Mouse (Mus musculus): ENCODE results near the gene Chpf2. TPM values are rescaled to one million over a fixed set of nuclear protein-coding genes. Genes with fewer than 3 reads are reported as not detected.

The Chpf2 gene
- polyA plus RNA-seq, 1 experiment from 2014 or later = 20.1 TPM

DNA sequence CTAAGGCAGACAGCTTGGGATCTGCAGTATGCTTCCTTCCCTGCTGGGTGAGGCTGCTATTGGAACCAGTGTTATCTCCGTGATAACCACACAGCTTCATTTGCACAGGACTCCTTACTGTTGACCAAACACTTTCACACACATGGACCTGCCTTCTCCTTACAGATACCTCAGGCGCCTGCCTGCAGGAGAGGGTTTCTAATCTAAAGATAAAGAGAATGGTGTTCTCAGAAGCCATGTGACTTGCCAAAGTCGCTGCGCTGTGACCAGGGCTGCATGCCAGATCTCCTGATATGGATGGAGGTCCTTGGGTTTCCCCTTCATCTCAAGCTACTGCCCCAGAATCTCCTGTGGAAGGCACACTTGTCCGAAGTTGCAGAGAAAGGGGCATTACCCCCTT, 22.8 kb downstream of the Chpf2 start:
- Histone ChIP-seq H3K36me3 (no peaks in the 10 kb centered on the region), H3K9me3 (no peaks in the 10 kb centered on the region), H3K4me3 (replicated peaks) (no peak overlapping the region), H3K27me3 (peaks cover 7% of the 10 kb centered on the region; the same call in 1 of the 2 replicates), H3K9ac (replicated peaks) (no peak overlapping the region), H3K27ac (no peak overlapping the region), H3K4me1 (replicated peaks) (peaks cover 29% of the 10 kb centered on the region), H3K4me2 (no peak overlapping the region)
- 34% methylated on average over 5 of the region's 5 CpGs for WGBS
- ATAC-seq (ENCODE audit: insufficient number of reproducible peaks, insufficient read depth, low FRiP score, low TSS enrichment, low read depth) = no peak

DNA sequence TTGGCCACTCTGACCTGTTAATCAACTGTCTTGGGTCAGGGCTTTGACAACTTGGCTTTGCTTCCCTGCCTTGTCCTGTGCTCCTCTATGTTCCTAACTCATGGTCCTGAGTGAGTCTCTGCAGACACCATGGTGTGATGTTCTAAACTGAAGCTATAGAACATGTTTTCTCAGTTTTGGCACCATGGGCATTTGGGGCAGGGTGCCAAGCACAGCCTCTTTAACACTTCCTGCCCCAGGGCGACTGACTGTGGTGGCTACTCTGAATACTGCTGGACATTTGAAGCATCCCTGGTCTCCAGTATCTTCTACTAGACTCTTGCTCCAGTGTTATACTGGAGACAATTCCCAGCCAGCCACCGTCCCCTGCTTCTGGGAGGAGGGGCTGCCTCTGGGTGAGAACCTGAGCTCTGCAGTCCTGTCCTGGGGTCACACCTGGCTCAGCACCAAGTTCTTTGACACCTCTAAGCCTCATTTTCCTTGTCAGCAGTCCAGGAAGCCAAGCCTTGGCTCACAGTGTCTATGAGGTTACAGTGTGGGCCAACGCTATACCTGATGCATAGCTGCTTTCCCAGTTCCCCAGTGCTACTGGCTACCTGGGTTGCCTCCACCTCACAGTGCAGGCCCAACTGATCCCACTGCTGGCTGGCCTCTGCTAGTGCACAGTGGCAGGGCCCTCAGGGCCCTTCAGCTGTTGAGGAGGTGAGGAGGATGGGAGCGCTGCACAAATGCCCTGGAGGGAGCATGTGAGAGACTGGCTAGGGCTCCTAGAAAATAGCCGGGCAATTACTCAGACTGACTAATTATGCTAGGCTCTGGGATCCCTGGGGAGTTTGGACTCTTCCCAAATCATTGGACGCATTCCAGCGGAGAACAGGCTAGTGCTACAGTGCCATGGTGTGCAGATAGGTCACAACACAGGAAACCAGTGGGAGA, 25.1 kb downstream of the Chpf2 start:
- Histone ChIP-seq H3K27ac (no peak overlapping the region), H3K4me3 (replicated peaks) (no peak overlapping the region), H3K4me2 (no peak overlapping the region), H3K4me1 (replicated peaks) (peaks cover 12% of the 10 kb centered on the region), H3K9ac (replicated peaks) (no peak overlapping the region), H3K36me3 (no peaks in the 10 kb centered on the region), H3K9me3 (no peaks in the 10 kb centered on the region), H3K27me3 (peaks cover 7% of the 10 kb centered on the region)
- 50% methylated on average over 7 of the region's 7 CpGs for WGBS
- peak; percentile 35; the same call in 1 of the 2 replicates for ATAC-seq (ENCODE audit: insufficient number of reproducible peaks, insufficient read depth, low FRiP score, low TSS enrichment, low read depth)

DNA sequence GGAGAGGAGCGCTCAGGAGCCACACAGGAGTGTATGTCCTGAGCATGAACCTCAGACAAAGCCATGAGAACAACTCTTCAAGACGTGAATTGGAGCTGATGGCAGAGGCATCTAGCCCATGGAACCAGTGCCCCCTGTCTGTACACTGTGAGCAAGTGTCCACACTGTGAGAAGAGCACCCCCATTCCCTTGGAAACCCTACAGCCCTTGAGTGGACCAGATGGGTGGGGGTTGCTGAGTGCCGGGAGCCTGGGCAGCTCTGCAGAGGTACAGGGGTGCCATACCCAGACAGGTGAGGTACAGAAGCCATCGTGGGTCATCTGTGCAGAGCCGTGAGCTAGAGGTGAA, 25.7 kb downstream of the Chpf2 start:
- peaks cover 7% of the 10 kb centered on the region for H3K27me3 ChIP-seq
- H3K4me2 ChIP-seq = no peak overlapping the region
- H3K9ac ChIP-seq (replicated peaks) = no peak overlapping the region
- no peaks in the 10 kb centered on the region for H3K36me3 ChIP-seq
- no peak for ATAC-seq (ENCODE audit: insufficient number of reproducible peaks, insufficient read depth, low FRiP score, low TSS enrichment, low read depth)
- peaks cover 8% of the 10 kb centered on the region for H3K4me1 ChIP-seq (replicated peaks)
- WGBS = 70% methylated on average over 5 of the region's 5 CpGs
- no peak overlapping the region for H3K27ac ChIP-seq
- no peaks in the 10 kb centered on the region for H3K9me3 ChIP-seq
- no peak overlapping the region for H3K4me3 ChIP-seq (replicated peaks)

DNA sequence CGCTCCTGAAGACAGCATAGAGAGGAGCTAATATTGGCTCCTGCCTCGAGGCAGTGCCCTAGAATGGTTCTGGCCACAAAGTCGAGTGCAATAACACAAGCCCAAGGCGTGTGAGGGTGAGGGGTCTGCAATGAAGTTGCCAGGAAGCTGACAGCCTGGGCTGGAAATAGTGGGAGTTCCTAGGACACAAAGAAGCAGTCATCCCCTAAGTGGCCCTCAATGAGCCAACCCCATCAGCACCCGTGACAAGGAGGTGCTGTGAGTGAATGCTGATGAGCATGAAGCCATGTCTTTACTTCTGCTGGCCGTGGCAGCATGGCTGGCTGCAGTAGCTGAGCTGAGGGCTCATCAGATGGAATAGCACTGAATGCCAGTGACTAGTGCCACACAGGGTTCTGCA, 28.6 kb downstream of the Chpf2 start:
- Histone ChIP-seq H3K27me3 (no peaks in the 10 kb centered on the region; the same call in 1 of the 2 replicates), H3K9me3 (no peaks in the 10 kb centered on the region), H3K36me3 (no peaks in the 10 kb centered on the region), H3K27ac (no peak overlapping the region), H3K4me2 (no peak overlapping the region), H3K4me1 (replicated peaks) (peaks cover 13% of the 10 kb centered on the region), H3K9ac (replicated peaks) (no peak overlapping the region), H3K4me3 (replicated peaks) (no peak overlapping the region)
- no peak for ATAC-seq (ENCODE audit: insufficient number of reproducible peaks, insufficient read depth, low FRiP score, low TSS enrichment, low read depth)
- 67% methylated on average over 6 of the region's 6 CpGs for WGBS

DNA sequence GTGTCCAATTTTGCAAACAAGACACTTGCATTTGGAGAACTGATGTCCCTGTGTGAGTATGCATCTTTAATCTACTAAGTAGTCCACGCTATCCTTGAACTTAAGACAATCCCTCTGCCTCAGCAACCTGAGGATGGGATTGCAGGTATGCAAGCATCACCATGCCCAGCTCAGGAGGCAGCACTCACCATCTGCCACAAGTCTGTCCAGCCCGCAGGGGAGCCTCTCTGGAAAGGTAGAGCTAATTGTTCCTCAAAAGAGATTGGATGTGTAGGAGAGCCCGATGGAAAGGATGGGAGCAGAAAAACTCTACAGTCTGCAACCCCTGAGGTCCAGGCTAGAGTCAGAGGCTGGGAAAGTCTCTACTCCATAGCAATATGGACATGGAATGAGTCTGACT, 32.4 kb downstream of the Chpf2 start:
- Histone ChIP-seq H3K27me3 (peaks cover 36% of the 10 kb centered on the region), H3K4me3 (replicated peaks) (no peak overlapping the region), H3K27ac (no peak overlapping the region), H3K4me1 (replicated peaks) (peaks cover 15% of the 10 kb centered on the region), H3K9me3 (no peaks in the 10 kb centered on the region), H3K36me3 (no peaks in the 10 kb centered on the region), H3K9ac (replicated peaks) (no peak overlapping the region), H3K4me2 (no peak overlapping the region)
- WGBS = 76% methylated on average over 3 of the region's 3 CpGs
- no peak for ATAC-seq (ENCODE audit: insufficient number of reproducible peaks, insufficient read depth, low FRiP score, low TSS enrichment, low read depth)

- 56% methylated on average over 8 of the region's 8 CpGs for WGBS
- H3K27me3 ChIP-seq = peaks cover 47% of the 10 kb centered on the region
- H3K4me2 ChIP-seq = no peak overlapping the region
- no peak overlapping the region for H3K9ac ChIP-seq (replicated peaks)
- peaks cover 26% of the 10 kb centered on the region for H3K4me1 ChIP-seq (replicated peaks)
- H3K27ac ChIP-seq = peak overlapping the region; percentile 68; the same call in 1 of the 2 replicates
- ATAC-seq (ENCODE audit: insufficient number of reproducible peaks, insufficient read depth, low FRiP score, low TSS enrichment, low read depth) = no peak
- no peaks in the 10 kb centered on the region for H3K36me3 ChIP-seq
- no peaks in the 10 kb centered on the region for H3K9me3 ChIP-seq
- no peak overlapping the region for H3K4me3 ChIP-seq (replicated peaks)
Observed at GRCm38 (mm10) chr5:24620116-24620515, 33.6 kb downstream of the Chpf2 start.

- ATAC-seq (ENCODE audit: insufficient number of reproducible peaks, insufficient read depth, low FRiP score, low TSS enrichment, low read depth) = no peak
- no peak overlapping the region for H3K4me3 ChIP-seq (replicated peaks)
- no peak overlapping the region for H3K9ac ChIP-seq (replicated peaks)
- H3K27ac ChIP-seq = peak overlapping the region; percentile 68; the same call in 1 of the 2 replicates
- peaks cover 49% of the 10 kb centered on the region for H3K27me3 ChIP-seq
- 73% methylated on average over 8 of the region's 8 CpGs for WGBS
- no peaks in the 10 kb centered on the region for H3K36me3 ChIP-seq
- no peak overlapping the region for H3K4me2 ChIP-seq
- H3K9me3 ChIP-seq = no peaks in the 10 kb centered on the region
- peaks cover 26% of the 10 kb centered on the region for H3K4me1 ChIP-seq (replicated peaks)
Observed at GRCm38 (mm10) chr5:24620626-24621025, 34.1 kb downstream of the Chpf2 start.

DNA sequence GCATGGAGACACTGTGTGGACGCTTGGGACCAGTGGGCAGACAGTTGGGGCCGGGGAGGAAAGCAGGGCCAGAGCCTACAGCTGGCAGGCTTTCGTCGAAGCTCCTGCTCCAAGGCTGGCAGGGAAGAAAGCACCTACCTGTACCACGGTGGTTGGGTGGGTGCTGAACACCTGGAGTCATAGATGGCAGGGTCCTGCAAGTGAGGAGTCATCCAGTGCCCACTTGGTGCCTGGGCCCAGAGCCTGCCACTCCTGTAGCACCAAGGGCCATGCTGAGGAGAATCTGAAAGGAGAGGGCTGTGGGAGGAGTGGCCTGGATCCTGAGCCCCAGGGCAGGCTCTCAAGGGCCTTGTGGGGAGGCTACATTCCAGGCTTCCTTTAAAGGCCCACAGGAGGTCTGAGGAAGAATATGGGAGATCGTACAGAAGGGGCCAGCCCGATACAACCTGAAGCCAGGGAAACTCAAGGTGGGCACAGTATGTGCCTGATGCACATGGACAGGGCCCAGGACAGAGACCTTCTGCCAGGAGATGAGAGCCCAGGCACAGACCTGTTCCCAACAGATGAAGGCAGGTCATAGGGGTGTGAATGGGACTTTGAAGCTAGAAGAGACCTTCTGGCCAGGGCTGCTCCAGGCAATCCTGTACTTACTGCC, 36.0 kb downstream of the Chpf2 start:
- no peak for ATAC-seq (ENCODE audit: insufficient number of reproducible peaks, insufficient read depth, low FRiP score, low TSS enrichment, low read depth)
- peaks cover 26% of the 10 kb centered on the region for H3K4me1 ChIP-seq (replicated peaks)
- H3K4me2 ChIP-seq = no peak overlapping the region
- peaks cover 54% of the 10 kb centered on the region for H3K27me3 ChIP-seq
- WGBS = 74% methylated on average over 7 of the region's 7 CpGs
- no peaks in the 10 kb centered on the region for H3K36me3 ChIP-seq
- no peak overlapping the region for H3K4me3 ChIP-seq (replicated peaks)
- H3K9me3 ChIP-seq = no peaks in the 10 kb centered on the region
- no peak overlapping the region for H3K27ac ChIP-seq
- no peak overlapping the region for H3K9ac ChIP-seq (replicated peaks)

GRCm38 (mm10) chr5:24623041-24623985, 36.8 kb downstream of the Chpf2 start:
- ATAC-seq (ENCODE audit: insufficient number of reproducible peaks, insufficient read depth, low FRiP score, low TSS enrichment, low read depth) = no peak
- H3K27me3 ChIP-seq = peaks cover 54% of the 10 kb centered on the region
- peak overlapping the region; percentile 75 for H3K9ac ChIP-seq (replicated peaks)
- peak overlapping the region; percentile 93 for H3K4me2 ChIP-seq
- H3K4me3 ChIP-seq (replicated peaks) = peak overlapping the region; percentile 57
- no peak overlapping the region for H3K27ac ChIP-seq
- 46% methylated on average over 8 of the region's 8 CpGs for WGBS
- H3K36me3 ChIP-seq = no peaks in the 10 kb centered on the region
- peaks cover 26% of the 10 kb centered on the region for H3K4me1 ChIP-seq (replicated peaks)
- no peaks in the 10 kb centered on the region for H3K9me3 ChIP-seq

- Histone ChIP-seq H3K9ac (replicated peaks) (peak within 1 kb of the TSS; percentile 75), H3K27ac (no peak within 1 kb of the TSS), H3K4me1 (replicated peaks) (peaks cover 26% of the 10 kb centered on the region), H3K4me2 (peak within 1 kb of the TSS; percentile 93), H3K27me3 (peaks cover 54% of the 10 kb centered on the region), H3K36me3 (no peaks in the 10 kb centered on the region), H3K4me3 (replicated peaks) (peak within 1 kb of the TSS; percentile 57), H3K9me3 (no peaks in the 10 kb centered on the region)
- ATAC-seq (ENCODE audit: insufficient number of reproducible peaks, insufficient read depth, low FRiP score, low TSS enrichment, low read depth) = peak; percentile 54; the same call in 1 of the 2 replicates
- WGBS = 2% methylated on average over 36 of the region's 37 CpGs
Observed at GRCm38 (mm10) chr5:24623986-24624821, 37.7 kb downstream of the Chpf2 start, which contains the start of gene Smarcd3. TSS of gene Smarcd3 (minus strand) at chr5:24624411.

Data from limb, embryonic 12.5 days (tissue).